Mouse (Mus musculus) MEL (cell line): ENCODE measurements around the gene Cdh5.
A peak's percentile ranks its signal among the peaks of the same experiment; 100 is the strongest.

ENCODE experiments used
- CTCF ChIP-seq, 3 experiments: IDR thresholded peaks in 2 of 3; conservative IDR thresholded peaks in 1 of 3; 2 replicates each; pipeline ENCODE4 v1.5.1; 2011 to 2012; ENCODE audit warnings: low read length in 3 of 3, low read depth in 2 of 3, mild to moderate bottlenecking in 2 of 3, improper control_type of control experiment in 1 of 3, inconsistent platforms in 1 of 3, mixed read lengths in 1 of 3, moderate library complexity in 1 of 3; ENCODE audit not compliant: control insufficient read depth in 1 of 3, insufficient read depth in 1 of 3, poor library complexity in 1 of 3, severe bottlenecking in 1 of 3
- HCFC1 ChIP-seq: IDR thresholded peaks from 2 replicates; pipeline ENCODE4 v1.6.1; 2012; ENCODE audit warnings: low read depth, mild to moderate bottlenecking, inconsistent platforms, low read length, improper control_type of control experiment, moderate library complexity
- POLR2AphosphoS5 ChIP-seq: IDR thresholded peaks from 2 replicates; pipeline ENCODE4 v1.6.1; 2012; ENCODE audit warnings: low read depth, borderline replicate concordance, mild to moderate bottlenecking, inconsistent platforms, low read length, moderate library complexity, mixed read lengths
- RAD21 ChIP-seq: IDR thresholded peaks from 2 replicates; pipeline ENCODE4 v1.6.1; 2011; ENCODE audit warnings: mild to moderate bottlenecking, low read depth, low read length, improper control_type of control experiment
- TCF12 ChIP-seq: IDR thresholded peaks from 2 replicates; pipeline ENCODE4 v1.6.1; 2014; ENCODE audit warnings: low read depth, mild to moderate bottlenecking, inconsistent platforms, low read length, improper control_type of control experiment, moderate library complexity

DNA sequence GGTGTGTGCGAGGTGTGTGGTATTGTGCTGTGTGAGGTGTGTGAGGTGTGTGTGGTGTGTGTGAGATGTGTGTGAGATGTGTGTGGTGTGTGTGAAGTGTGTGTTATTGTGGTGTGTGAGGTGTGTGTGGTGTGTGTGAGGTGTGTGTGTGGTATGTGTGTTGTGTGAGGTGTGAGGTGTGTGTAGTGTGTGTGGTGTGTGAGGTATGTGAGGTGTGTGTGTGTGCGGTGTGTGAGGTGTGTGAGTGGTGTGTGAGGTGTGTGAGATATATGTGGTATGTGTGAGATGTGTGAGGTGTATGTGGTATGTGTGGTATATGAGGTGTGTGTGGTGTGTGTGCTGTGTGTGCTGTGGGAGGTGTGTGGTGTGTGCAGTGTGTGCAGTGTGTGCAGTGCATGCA is 46.5 kb downstream of the Cdh5 start:
- TF ChIP-seq RAD21 (no peak), CTCF (IDR thresholded peaks at IDR 0.05 in 2 of 3, conservative IDR thresholded peaks at IDR 0.05 in 1 of 3; ENCODE audit: control insufficient read depth in 1 of 3, insufficient read depth in 1 of 3, low read depth in 2 of 3, low read length in 3 of 3, poor library complexity in 1 of 3, severe bottlenecking in 1 of 3) (no peak), TCF12 (no peak), HCFC1 (no peak), POLR2AphosphoS5 (peak; percentile 33; the same call in 1 of the 2 replicates)
